Mouse (Mus musculus) inflammation-experienced regulatory T-cells, adult 6 months (primary cell): Measurements from ENCODE around the gene Espnl. TPM values are rescaled to one million over a fixed set of nuclear protein-coding genes. Genes with fewer than 3 reads are reported as not detected.

Experiments used
- ATAC-seq: one replicate; pipeline ENCODE4 v1.8.0; 2017
- polyA plus RNA-seq, 3 experiments: library from polyadenylated mRNA; unstranded; fragments of 100-300 nt; shearing (Covaris generic); gene quantifications; one replicate each; pipeline ENCODE4 v1.2.1; 2017

The Espnl gene
- polyA plus RNA-seq: not detected

- no peak for ATAC-seq
Measured at GRCm38 (mm10) chr1:91321760-91322438, at the start of gene Espnl. Espnl (plus strand) TSS chr1:91322075.

- ATAC-seq: no peak
Measured at GRCm38 (mm10) chr1:91272260-91272659, 49.6 kb upstream of the Espnl start.

GRCm38 (mm10) chr1:91276581-91276980 lies 45.3 kb upstream of the Espnl start:
- ATAC-seq: no peak

- ATAC-seq: no peak
Measured at GRCm38 (mm10) chr1:91277480-91277879, 44.4 kb upstream of the Espnl start.

- peak; percentile 55 for ATAC-seq
Measured at GRCm38 (mm10) chr1:91278410-91279119, 43.3 kb upstream of the Espnl start.

GRCm38 (mm10) chr1:91279126-91279525 lies 42.7 kb upstream of the Espnl start:
- ATAC-seq: peak; percentile 83

GRCm38 (mm10) chr1:91282582-91282981 lies 39.3 kb upstream of the Espnl start:
- no peak for ATAC-seq

GRCm38 (mm10) chr1:91289375-91289774 lies 32.5 kb upstream of the Espnl start:
- ATAC-seq: no peak

GRCm38 (mm10) chr1:91292101-91292825 lies 29.6 kb upstream of the Espnl start:
- ATAC-seq: no peak

GRCm38 (mm10) chr1:91295544-91295943 lies 26.3 kb upstream of the Espnl start:
- ATAC-seq: no peak

- peak; percentile 97 for ATAC-seq
Measured at GRCm38 (mm10) chr1:91297799-91298744, 23.8 kb upstream of the Espnl start, which contains the start of gene Scly. Scly (plus strand) TSS chr1:91298338.

- ATAC-seq: peak; percentile 14
Measured at GRCm38 (mm10) chr1:91299026-91299706, 22.7 kb upstream of the Espnl start.

- ATAC-seq: no peak
Measured at GRCm38 (mm10) chr1:91299707-91300426, 22.0 kb upstream of the Espnl start.

- no peak for ATAC-seq
Measured at GRCm38 (mm10) chr1:91301206-91301920, 20.5 kb upstream of the Espnl start.

- ATAC-seq: no peak
Measured at GRCm38 (mm10) chr1:91302021-91302420, 19.9 kb upstream of the Espnl start.

- no peak for ATAC-seq
Measured at GRCm38 (mm10) chr1:91304621-91305020, 17.3 kb upstream of the Espnl start.

GRCm38 (mm10) chr1:91309366-91310085 lies 12.3 kb upstream of the Espnl start:
- no peak for ATAC-seq

GRCm38 (mm10) chr1:91312273-91312672 lies 9.6 kb upstream of the Espnl start:
- no peak for ATAC-seq

- ATAC-seq: no peak
Measured at GRCm38 (mm10) chr1:91313251-91313650, 8.6 kb upstream of the Espnl start.

- no peak for ATAC-seq
Measured at GRCm38 (mm10) chr1:91317656-91318055, 4.2 kb upstream of the Espnl start.
